Mouse (Mus musculus): ENCODE results near the gene Nrn1l. TPM values are rescaled to one million over a fixed set of nuclear protein-coding genes. Genes with fewer than 3 reads are reported as not detected.
A peak's percentile ranks its signal among the peaks of the same experiment; 100 is the strongest.

The Nrn1l gene
- polyA plus RNA-seq (2015; fragmentation: Nextera tagmentation; extraction: Ambion mirVana): 0.40 TPM in 1 of 2 replicates, not detected in the other

DNA sequence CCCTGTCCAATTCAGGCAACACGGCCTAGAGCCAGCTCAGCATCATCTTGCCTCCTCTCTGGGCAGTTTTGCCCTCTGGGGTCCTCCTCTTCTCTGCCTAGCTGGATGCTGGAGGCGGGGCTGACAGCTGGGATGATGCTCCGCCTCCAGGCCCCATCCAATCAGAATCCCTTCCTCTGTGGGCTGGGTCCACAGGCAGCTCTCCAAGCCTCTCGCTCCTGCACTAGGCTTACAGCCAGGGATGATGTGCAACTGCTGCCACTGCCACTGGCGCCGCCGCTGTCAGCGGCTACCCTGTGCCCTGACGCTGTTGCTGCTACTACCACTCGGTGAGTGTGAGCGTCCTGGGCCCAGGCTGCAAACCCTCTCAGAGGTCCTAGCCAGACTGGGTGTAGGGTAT is at the start of gene Nrn1l:
TSS of gene Nrn1l (plus strand) at position 229 of the 400 bp plus-strand sequence.
- Histone ChIP-seq H3K27ac (replicated peaks) (0 out of 2 replicates have a peak within 1 kb of the TSS, but pooled peaks have one; percentile 35), H3K4me3 (ENCODE audit: low read depth, low read length) (no peak within 1 kb of the TSS), H3K36me3 (ENCODE audit: control insufficient read depth, insufficient read depth, low read length) (peaks cover 24% of the 10 kb centered on the region), H3K4me2 (replicated peaks; ENCODE audit: low read depth) (peak within 1 kb of the TSS; percentile 36; the same call in 1 of the 2 replicates), H3K4me1 (replicated peaks; ENCODE audit: control insufficient read depth, insufficient read depth) (no peaks in the 10 kb centered on the region), H3K9me3 (ENCODE audit: control insufficient read depth, low read length) (no peaks in the 10 kb centered on the region), H3K27me3 (ENCODE audit: control insufficient read depth, insufficient read depth, low read length) (no peaks in the 10 kb centered on the region), H3K9ac (ENCODE audit: low read length) (0 out of 2 replicates have a peak within 1 kb of the TSS, but pooled peaks have one; percentile 45)
- peak; percentile 77 for DNase-seq (ENCODE audit: low spot score)
- no peak for TF ChIP-seq EP300 (optimal IDR thresholded peaks at IDR 0.05)
- no peak for TF ChIP-seq CTCF (IDR thresholded peaks at IDR 0.05; ENCODE audit: low read depth)
- 15% methylated on average over 11 of the region's 11 CpGs for WGBS
- ATAC-seq (ENCODE audit: low FRiP score, low TSS enrichment): peak; percentile 80

- no peak overlapping the region for H3K4me2 ChIP-seq (replicated peaks; ENCODE audit: low read depth)
- H3K36me3 ChIP-seq (ENCODE audit: control insufficient read depth, insufficient read depth, low read length): peaks cover 13% of the 10 kb centered on the region
- H3K27ac ChIP-seq (replicated peaks): no peak overlapping the region
- peaks cover 2% of the 10 kb centered on the region; the same call in 1 of the 2 replicates for H3K4me1 ChIP-seq (replicated peaks; ENCODE audit: control insufficient read depth, insufficient read depth)
- no peaks in the 10 kb centered on the region for H3K9me3 ChIP-seq (ENCODE audit: control insufficient read depth, low read length)
- H3K27me3 ChIP-seq (ENCODE audit: control insufficient read depth, insufficient read depth, low read length): no peaks in the 10 kb centered on the region
- TF ChIP-seq CTCF (IDR thresholded peaks at IDR 0.05; ENCODE audit: low read depth): no peak
- no peak for TF ChIP-seq EP300 (optimal IDR thresholded peaks at IDR 0.05)
- no peak overlapping the region for H3K4me3 ChIP-seq (ENCODE audit: low read depth, low read length)
- H3K9ac ChIP-seq (ENCODE audit: low read length): no peak overlapping the region
- no peak for ATAC-seq (ENCODE audit: low FRiP score, low TSS enrichment)
- DNase-seq (ENCODE audit: low spot score): no peak
- 89% methylated on average over 11 of the region's 11 CpGs for WGBS
These were observed 46.7 kb upstream of the Nrn1l start for GRCm38 (mm10) chr8:105846678-105847077.

GRCm38 (mm10) chr8:105850014-105850413 is 43.4 kb upstream of the Nrn1l start:
- no peaks in the 10 kb centered on the region for H3K9me3 ChIP-seq (ENCODE audit: control insufficient read depth, low read length)
- H3K36me3 ChIP-seq (ENCODE audit: control insufficient read depth, insufficient read depth, low read length): no peaks in the 10 kb centered on the region; the same call in 1 of the 2 replicates
- no peak overlapping the region for H3K4me2 ChIP-seq (replicated peaks; ENCODE audit: low read depth)
- peaks cover 2% of the 10 kb centered on the region; the same call in 1 of the 2 replicates for H3K4me1 ChIP-seq (replicated peaks; ENCODE audit: control insufficient read depth, insufficient read depth)
- 70% methylated on average over 4 of the region's 4 CpGs for WGBS
- no peak overlapping the region for H3K4me3 ChIP-seq (ENCODE audit: low read depth, low read length)
- H3K27ac ChIP-seq (replicated peaks): no peak overlapping the region
- no peak overlapping the region for H3K9ac ChIP-seq (ENCODE audit: low read length)
- no peak for DNase-seq (ENCODE audit: low spot score)
- ATAC-seq (ENCODE audit: low FRiP score, low TSS enrichment): no peak
- H3K27me3 ChIP-seq (ENCODE audit: control insufficient read depth, insufficient read depth, low read length): no peaks in the 10 kb centered on the region
- TF ChIP-seq CTCF (IDR thresholded peaks at IDR 0.05; ENCODE audit: low read depth) (no peak), EP300 (optimal IDR thresholded peaks at IDR 0.05) (no peak)

GRCm38 (mm10) chr8:105850611-105851010 is 42.8 kb upstream of the Nrn1l start:
- DNase-seq (ENCODE audit: low spot score) (no peak), ATAC-seq (ENCODE audit: low FRiP score, low TSS enrichment) (no peak)
- Histone ChIP-seq H3K4me3 (ENCODE audit: low read depth, low read length) (no peak overlapping the region), H3K36me3 (ENCODE audit: control insufficient read depth, insufficient read depth, low read length) (no peaks in the 10 kb centered on the region; the same call in 1 of the 2 replicates), H3K9ac (ENCODE audit: low read length) (no peak overlapping the region), H3K4me1 (replicated peaks; ENCODE audit: control insufficient read depth, insufficient read depth) (peaks cover 2% of the 10 kb centered on the region; the same call in 1 of the 2 replicates), H3K27me3 (ENCODE audit: control insufficient read depth, insufficient read depth, low read length) (no peaks in the 10 kb centered on the region), H3K4me2 (replicated peaks; ENCODE audit: low read depth) (0 out of 2 replicates have a peak overlapping the region, but pooled peaks have one; percentile 5), H3K9me3 (ENCODE audit: control insufficient read depth, low read length) (no peaks in the 10 kb centered on the region), H3K27ac (replicated peaks) (no peak overlapping the region)
- 55% methylated on average over 7 of the region's 7 CpGs for WGBS
- TF ChIP-seq EP300 (optimal IDR thresholded peaks at IDR 0.05) (no peak), CTCF (IDR thresholded peaks at IDR 0.05; ENCODE audit: low read depth) (no peak)

DNA sequence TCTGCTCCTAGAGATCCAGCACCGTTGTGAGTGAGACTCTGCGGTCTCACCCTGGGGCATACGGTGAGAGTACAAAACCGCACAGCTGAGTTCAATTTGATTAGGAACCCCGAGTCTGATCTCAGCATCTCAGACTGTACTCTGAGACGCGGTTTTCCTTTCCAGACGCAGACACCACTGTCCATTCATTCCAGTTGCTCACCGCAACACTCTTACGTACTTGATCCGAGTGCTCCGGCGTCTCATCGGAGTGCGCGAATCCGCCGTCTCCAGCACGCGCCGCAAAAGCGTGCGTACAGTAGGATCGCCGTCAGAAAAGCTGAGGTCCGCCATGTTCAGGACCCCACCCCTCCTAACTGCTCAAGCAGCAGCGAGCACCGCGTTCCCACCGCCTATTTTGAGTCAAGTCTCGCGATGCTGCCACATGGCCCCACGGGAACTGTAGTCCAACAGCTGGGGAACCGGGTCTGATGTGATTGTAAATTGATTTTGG is 41.7 kb upstream of the Nrn1l start:
- peak overlapping the region; percentile 59 for H3K9ac ChIP-seq (ENCODE audit: low read length)
- ATAC-seq (ENCODE audit: low FRiP score, low TSS enrichment): peak; percentile 65; the same call in 1 of the 2 replicates
- H3K4me1 ChIP-seq (replicated peaks; ENCODE audit: control insufficient read depth, insufficient read depth): peaks cover 4% of the 10 kb centered on the region; the same call in 1 of the 2 replicates
- H3K4me2 ChIP-seq (replicated peaks; ENCODE audit: low read depth): peak overlapping the region; percentile 67
- H3K27ac ChIP-seq (replicated peaks): peak overlapping the region; percentile 13; the same call in 1 of the 2 replicates
- no peaks in the 10 kb centered on the region for H3K27me3 ChIP-seq (ENCODE audit: control insufficient read depth, insufficient read depth, low read length)
- no peaks in the 10 kb centered on the region for H3K9me3 ChIP-seq (ENCODE audit: control insufficient read depth, low read length)
- peak; percentile 88 for DNase-seq (ENCODE audit: low spot score)
- TF ChIP-seq EP300 (optimal IDR thresholded peaks at IDR 0.05) (peak; percentile 83), CTCF (IDR thresholded peaks at IDR 0.05; ENCODE audit: low read depth) (no peak)
- peak overlapping the region; percentile 55 for H3K4me3 ChIP-seq (ENCODE audit: low read depth, low read length)
- WGBS: under 1% methylated on average over 34 of the region's 34 CpGs
- H3K36me3 ChIP-seq (ENCODE audit: control insufficient read depth, insufficient read depth, low read length): no peaks in the 10 kb centered on the region; the same call in 1 of the 2 replicates

GRCm38 (mm10) chr8:105852146-105852729 is 41.1 kb upstream of the Nrn1l start:
- Histone ChIP-seq H3K4me2 (replicated peaks; ENCODE audit: low read depth) (no peak overlapping the region; the same call in 1 of the 2 replicates), H3K27ac (replicated peaks) (no peak overlapping the region), H3K4me1 (replicated peaks; ENCODE audit: control insufficient read depth, insufficient read depth) (peaks cover 4% of the 10 kb centered on the region; the same call in 1 of the 2 replicates), H3K4me3 (ENCODE audit: low read depth, low read length) (peak overlapping the region; percentile 55; the same call in 1 of the 2 replicates), H3K9me3 (ENCODE audit: control insufficient read depth, low read length) (no peaks in the 10 kb centered on the region), H3K9ac (ENCODE audit: low read length) (no peak overlapping the region; the same call in 1 of the 2 replicates), H3K27me3 (ENCODE audit: control insufficient read depth, insufficient read depth, low read length) (no peaks in the 10 kb centered on the region), H3K36me3 (ENCODE audit: control insufficient read depth, insufficient read depth, low read length) (no peaks in the 10 kb centered on the region; the same call in 1 of the 2 replicates)
- ATAC-seq (ENCODE audit: low FRiP score, low TSS enrichment): no peak
- WGBS: 80% methylated on average over 12 of the region's 12 CpGs
- no peak for DNase-seq (ENCODE audit: low spot score)
- TF ChIP-seq EP300 (optimal IDR thresholded peaks at IDR 0.05): no peak
- no peak for TF ChIP-seq CTCF (IDR thresholded peaks at IDR 0.05; ENCODE audit: low read depth)

Measured in stomach, postnatal 0 days (tissue).